Mouse (Mus musculus): ENCODE measurements around the gene Gm13698. TPM values are rescaled to one million over a fixed set of nuclear protein-coding genes. Genes with fewer than 3 reads are reported as not detected.
"Not testable (repeated sequence)": the region's sequence is repeated elsewhere in the genome, so short reads cannot be mapped to it uniquely, and the experiment has no call there.

The Gm13698 gene
- 1 to 10 TPM; 1.0 to 1.1 TPM for total RNA-seq (2021)

DNA sequence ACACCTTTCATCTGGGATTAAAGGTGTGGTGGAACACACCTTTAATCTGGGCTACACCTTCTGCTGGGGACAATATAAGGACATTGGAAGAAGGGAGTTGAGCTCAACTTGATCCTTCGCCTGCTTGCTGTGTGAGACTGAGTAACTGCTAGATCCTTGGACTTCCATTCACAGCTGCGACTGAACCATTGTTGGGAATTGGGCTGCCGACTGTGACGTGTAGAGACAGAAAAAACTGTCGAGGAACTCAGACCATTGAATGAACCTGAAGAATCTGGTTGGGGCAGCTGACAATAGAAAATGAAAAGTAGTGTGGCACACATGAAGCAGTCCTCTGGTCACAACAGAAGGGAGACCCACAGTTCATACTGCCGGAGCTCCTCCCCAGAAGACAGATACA lies at the start of gene Gm13698:
TSS of gene Gm13698 (plus strand) at position 301 of the 400 bp plus-strand sequence.
- DNase-seq; intact Hi-C loops (cut with DNase I): not testable (repeated sequence)

GRCm38 (mm10) chr2:83929478-83930088 lies 25.9 kb upstream of the Gm13698 start:
- DNase-seq = no peak

GRCm38 (mm10) chr2:83940931-83941361 lies 14.5 kb upstream of the Gm13698 start, which contains the start of gene Zswim2:
TSS of gene Zswim2 (minus strand) at chr2:83941228.
- peak; percentile 15 to 20 for DNase-seq
- intact Hi-C loops (cut with DNase I) = no loop called here

More at GRCm38 (mm10) chr2:83929478-83930088, 25.9 kb upstream of the Gm13698 start:
- intact Hi-C loops (cut with DNase I) = no loop called here

- intact Hi-C loops (cut with DNase I) = no loop called here
- DNase-seq = no peak
Measured at GRCm38 (mm10) chr2:83941378-83941777, 14.1 kb upstream of the Gm13698 start.

DNA sequence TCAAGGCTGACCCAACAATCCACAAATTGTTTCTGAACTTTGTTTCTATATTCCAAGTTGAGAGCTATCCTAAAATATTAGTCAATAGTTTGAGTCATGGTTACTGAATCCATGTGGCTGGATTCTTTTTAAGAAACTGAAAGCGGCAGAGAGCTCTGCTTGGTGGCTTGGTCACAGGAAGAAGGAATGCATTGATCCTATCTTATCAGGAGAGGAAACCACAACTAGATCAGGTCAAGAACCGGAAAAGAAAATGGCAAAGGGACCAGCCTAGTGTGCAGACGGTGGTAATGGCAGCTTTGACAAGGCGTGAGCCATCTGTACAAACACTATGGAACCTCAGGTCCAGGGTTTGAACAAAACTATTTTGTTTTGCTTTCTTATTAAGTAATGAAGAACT lies 13.7 kb upstream of the Gm13698 start:
- intact Hi-C loops (cut with DNase I) = no loop called here

GRCm38 (mm10) chr2:83961203-83961602 lies 5.7 kb downstream of the Gm13698 start, which contains the start of gene Gm13693:
TSS of gene Gm13693 (plus strand) at chr2:83961503.
- DNase-seq; intact Hi-C loops (cut with DNase I): not testable (repeated sequence)

More for the DNA sequence above, 13.7 kb upstream of the Gm13698 start:
- no peak for DNase-seq

GRCm38 (mm10) chr2:83967013-83967412 lies 11.5 kb downstream of the Gm13698 start, which contains the start of gene Gm13695:
TSS of gene Gm13695 (plus strand) at chr2:83967313.
- DNase-seq = not testable (repeated sequence)

DNA sequence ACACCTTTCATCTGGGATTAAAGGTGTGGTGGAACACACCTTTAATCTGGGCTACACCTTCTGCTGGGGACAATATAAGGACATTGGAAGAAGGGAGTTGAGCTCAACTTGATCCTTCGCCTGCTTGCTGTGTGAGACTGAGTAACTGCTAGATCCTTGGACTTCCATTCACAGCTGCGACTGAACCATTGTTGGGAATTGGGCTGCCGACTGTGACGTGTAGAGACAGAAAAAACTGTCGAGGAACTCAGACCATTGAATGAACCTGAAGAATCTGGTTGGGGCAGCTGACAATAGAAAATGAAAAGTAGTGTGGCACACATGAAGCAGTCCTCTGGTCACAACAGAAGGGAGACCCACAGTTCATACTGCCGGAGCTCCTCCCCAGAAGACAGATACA lies 17.3 kb downstream of the Gm13698 start, which contains the start of gene Gm13696:
TSS of gene Gm13696 (plus strand) at position 301 of the 400 bp plus-strand sequence.
- intact Hi-C loops (cut with DNase I); DNase-seq: not testable (repeated sequence)

More at GRCm38 (mm10) chr2:83967013-83967412, 11.5 kb downstream of the Gm13698 start, which contains the start of gene Gm13695:
- intact Hi-C loops (cut with DNase I) = not testable (repeated sequence)

DNA sequence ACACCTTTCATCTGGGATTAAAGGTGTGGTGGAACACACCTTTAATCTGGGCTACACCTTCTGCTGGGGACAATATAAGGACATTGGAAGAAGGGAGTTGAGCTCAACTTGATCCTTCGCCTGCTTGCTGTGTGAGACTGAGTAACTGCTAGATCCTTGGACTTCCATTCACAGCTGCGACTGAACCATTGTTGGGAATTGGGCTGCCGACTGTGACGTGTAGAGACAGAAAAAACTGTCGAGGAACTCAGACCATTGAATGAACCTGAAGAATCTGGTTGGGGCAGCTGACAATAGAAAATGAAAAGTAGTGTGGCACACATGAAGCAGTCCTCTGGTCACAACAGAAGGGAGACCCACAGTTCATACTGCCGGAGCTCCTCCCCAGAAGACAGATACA lies 23.1 kb downstream of the Gm13698 start, which contains the start of gene Gm13694:
TSS of gene Gm13694 (plus strand) at position 301 of the 400 bp plus-strand sequence.
- intact Hi-C loops (cut with DNase I); DNase-seq: not testable (repeated sequence)

DNA sequence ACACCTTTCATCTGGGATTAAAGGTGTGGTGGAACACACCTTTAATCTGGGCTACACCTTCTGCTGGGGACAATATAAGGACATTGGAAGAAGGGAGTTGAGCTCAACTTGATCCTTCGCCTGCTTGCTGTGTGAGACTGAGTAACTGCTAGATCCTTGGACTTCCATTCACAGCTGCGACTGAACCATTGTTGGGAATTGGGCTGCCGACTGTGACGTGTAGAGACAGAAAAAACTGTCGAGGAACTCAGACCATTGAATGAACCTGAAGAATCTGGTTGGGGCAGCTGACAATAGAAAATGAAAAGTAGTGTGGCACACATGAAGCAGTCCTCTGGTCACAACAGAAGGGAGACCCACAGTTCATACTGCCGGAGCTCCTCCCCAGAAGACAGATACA lies 28.9 kb downstream of the Gm13698 start, which contains the start of gene Gm13697:
TSS of gene Gm13697 (plus strand) at position 301 of the 400 bp plus-strand sequence.
- DNase-seq; intact Hi-C loops (cut with DNase I): not testable (repeated sequence)

GRCm38 (mm10) chr2:83990253-83990652 lies 34.8 kb downstream of the Gm13698 start, which contains the start of gene Gm13691:
TSS of gene Gm13691 (plus strand) at chr2:83990553.
- intact Hi-C loops (cut with DNase I); DNase-seq: not testable (repeated sequence)

DNA sequence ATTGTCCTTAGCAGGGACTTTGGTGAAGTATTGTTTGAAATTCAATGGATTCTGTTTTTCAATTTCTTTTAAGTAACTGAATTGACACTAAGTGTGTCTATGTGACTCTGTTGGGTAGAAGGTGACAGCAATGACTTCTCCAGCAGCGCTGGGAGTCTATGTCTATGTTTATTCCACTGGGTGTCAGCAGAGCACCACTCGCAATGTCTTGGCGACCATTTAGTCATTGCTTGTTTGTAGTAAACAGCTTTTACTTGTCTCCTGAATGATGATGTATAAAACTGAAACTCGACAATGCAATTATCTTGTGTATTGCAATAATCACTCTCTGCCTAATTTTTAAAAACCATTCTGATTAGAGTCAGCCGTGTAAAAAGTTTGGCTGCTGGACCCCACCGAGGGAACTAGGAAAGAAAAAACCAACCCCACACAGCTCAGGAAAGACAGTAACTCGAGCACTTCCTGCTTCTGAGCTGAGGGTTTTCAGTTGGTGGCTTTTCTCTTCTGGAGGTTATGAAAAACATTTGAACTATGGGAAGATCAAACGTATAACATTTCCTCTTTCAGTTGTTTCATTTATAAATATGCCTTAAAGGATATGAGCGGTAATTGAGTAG lies 38.3 kb downstream of the Gm13698 start:
- peak; percentile 44 to 52 for DNase-seq
- intact Hi-C loops (cut with DNase I) = not testable (repeated sequence)

- DNase-seq; intact Hi-C loops (cut with DNase I): not testable (repeated sequence)
Measured at GRCm38 (mm10) chr2:83994526-83994925, 39.0 kb downstream of the Gm13698 start.

Other genes with a start within 250 kb of the Gm13698 start
- gene Itgav, start 231.3 kb upstream of the Gm13698 start, total RNA-seq (2021) = 10 to 100 TPM; 53.7 to 56.0 TPM
- gene Fam171b, start 143.1 kb upstream of the Gm13698 start, total RNA-seq (2021) = 1 to 10 TPM; 1.9 TPM
- not detected for gene Zswim2, start 14.5 kb upstream of the Gm13698 start, total RNA-seq (2021)
- 1 to 10 TPM; 1.0 to 1.1 TPM for gene Gm13693, start 5.8 kb downstream of the Gm13698 start, total RNA-seq (2021)
- 1 to 10 TPM in 1 of 2 experiments, not detected in 1; 1.1 TPM for gene Gm13695, start 11.6 kb downstream of the Gm13698 start, total RNA-seq (2021)
- gene Gm13696, start 17.4 kb downstream of the Gm13698 start, total RNA-seq (2021) = 1 to 10 TPM; 1.0 to 1.1 TPM
- 1 to 10 TPM; 1.0 to 1.1 TPM for gene Gm13694, start 23.2 kb downstream of the Gm13698 start, total RNA-seq (2021)
- gene Gm13697, start 29.1 kb downstream of the Gm13698 start, total RNA-seq (2021) = 1 to 10 TPM; 1.0 to 1.1 TPM
- 1 to 10 TPM; 1.0 to 1.1 TPM for gene Gm13691, start 34.9 kb downstream of the Gm13698 start, total RNA-seq (2021)